Mouse (Mus musculus): ENCODE results near the gene Mybpc2. TPM values are rescaled to one million over a fixed set of nuclear protein-coding genes. Genes with fewer than 3 reads are reported as not detected.

Gene Mybpc2
- polyA plus RNA-seq, 1 experiment from 2014 or later, result 0.22 TPM

DNA sequence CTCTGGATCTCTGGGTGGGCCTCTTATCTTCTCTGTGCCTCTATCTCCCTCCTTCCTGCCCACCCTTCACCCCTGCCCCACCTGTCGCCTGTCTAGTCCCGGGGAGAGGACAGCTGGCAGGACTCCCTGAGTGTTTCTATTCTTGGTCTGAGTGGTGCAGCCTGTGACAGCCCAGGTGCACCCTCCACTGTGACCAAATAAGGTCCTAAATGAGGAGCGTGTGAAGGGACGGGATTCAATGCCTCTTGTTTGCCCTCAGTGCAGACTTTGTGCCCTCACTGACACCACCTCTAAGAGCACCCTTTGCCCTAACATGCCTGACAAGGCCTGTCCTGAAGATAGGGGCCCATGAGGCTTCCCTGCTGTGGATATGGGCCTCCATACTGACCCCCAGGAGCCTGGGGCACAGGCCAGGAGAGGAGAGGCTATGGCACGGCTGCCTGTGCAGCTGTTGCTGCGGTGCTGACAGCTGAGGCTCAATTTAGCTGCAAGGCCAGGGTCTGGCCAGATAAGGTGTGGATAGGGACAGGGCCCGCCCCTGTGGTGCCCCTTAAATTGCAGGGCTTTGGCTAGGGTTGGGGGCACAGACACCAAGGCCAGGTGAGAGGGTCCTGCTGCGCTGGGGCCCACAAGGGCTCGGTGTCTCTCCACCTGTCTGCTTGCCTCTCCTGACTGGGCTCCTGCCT is 51.4 kb downstream of the Mybpc2 start:
- 70% methylated on average over 9 of the region's 9 CpGs for WGBS
- no peak overlapping the region for H3K4me3 ChIP-seq
- peaks cover 37% of the 10 kb centered on the region for H3K4me1 ChIP-seq
- ATAC-seq (ENCODE audit: low FRiP score, low read depth), result no peak
- peaks cover 27% of the 10 kb centered on the region for H3K27me3 ChIP-seq
- H3K36me3 ChIP-seq, result no peaks in the 10 kb centered on the region
- no peak overlapping the region for H3K27ac ChIP-seq (replicated peaks)
- no peaks in the 10 kb centered on the region for H3K9me3 ChIP-seq
- no peak overlapping the region for H3K9ac ChIP-seq (replicated peaks)
- H3K4me2 ChIP-seq (replicated peaks), result no peak overlapping the region

DNA sequence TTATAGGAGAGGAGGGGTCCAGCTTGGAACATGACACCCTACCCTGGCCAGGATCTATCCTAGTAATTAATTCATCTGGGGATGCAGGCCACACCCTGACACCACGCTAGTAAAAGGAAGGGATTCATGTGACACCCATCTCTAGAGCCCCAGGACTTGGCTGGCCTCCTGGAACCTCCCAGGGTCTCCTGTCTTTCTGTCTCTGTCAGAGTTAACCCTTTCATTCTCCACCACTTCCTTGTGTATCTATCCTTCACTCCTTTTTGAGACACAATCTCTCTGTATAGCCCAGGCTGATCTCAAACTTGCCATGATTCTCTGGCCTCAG is 51.9 kb downstream of the Mybpc2 start:
- no peak overlapping the region for H3K4me2 ChIP-seq (replicated peaks)
- no peak overlapping the region for H3K9ac ChIP-seq (replicated peaks)
- H3K9me3 ChIP-seq, result no peaks in the 10 kb centered on the region
- peaks cover 37% of the 10 kb centered on the region for H3K4me1 ChIP-seq
- no peaks in the 10 kb centered on the region for H3K36me3 ChIP-seq
- no peak overlapping the region for H3K27ac ChIP-seq (replicated peaks)
- peaks cover 21% of the 10 kb centered on the region for H3K27me3 ChIP-seq
- no peak for ATAC-seq (ENCODE audit: low FRiP score, low read depth)
- 25% methylated on average over 1 of the region's 1 CpGs for WGBS
- no peak overlapping the region for H3K4me3 ChIP-seq

DNA sequence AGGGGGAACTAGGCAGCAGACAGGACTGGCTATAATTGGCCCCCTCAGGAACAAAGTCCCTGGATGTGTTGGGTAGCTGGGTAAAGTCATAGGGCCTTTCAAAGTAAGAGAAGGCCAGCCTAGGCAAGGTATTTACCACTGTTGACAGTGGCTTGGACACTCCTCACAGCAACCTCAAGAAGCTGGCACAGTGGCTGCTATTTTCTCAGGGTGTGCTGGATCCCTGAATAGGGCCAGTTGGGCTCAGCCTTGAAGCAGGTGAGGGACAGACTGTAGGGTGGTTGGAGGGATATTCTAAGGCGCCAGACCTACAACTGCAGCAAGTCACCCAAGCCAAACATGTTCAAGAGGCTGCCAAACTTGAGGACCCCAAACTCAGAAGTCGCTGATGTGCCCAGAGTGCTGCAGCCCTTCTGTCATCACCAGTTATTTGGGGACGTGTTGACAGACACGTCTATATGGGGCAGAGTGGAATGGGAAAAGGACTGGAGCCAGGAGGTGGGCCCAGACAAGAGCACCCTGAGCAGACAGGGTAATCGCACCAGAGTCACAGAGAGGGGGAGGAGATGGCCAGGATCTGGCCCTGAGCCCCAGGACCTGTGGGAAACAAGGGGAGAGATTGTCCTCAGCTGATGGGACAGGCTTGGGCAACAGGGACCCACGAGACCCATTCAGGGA is 52.4 kb downstream of the Mybpc2 start:
- Histone ChIP-seq H3K9me3 (no peaks in the 10 kb centered on the region), H3K4me1 (peaks cover 40% of the 10 kb centered on the region), H3K27me3 (peaks cover 19% of the 10 kb centered on the region), H3K4me2 (replicated peaks) (no peak overlapping the region), H3K4me3 (no peak overlapping the region), H3K27ac (replicated peaks) (no peak overlapping the region), H3K36me3 (no peaks in the 10 kb centered on the region), H3K9ac (replicated peaks) (no peak overlapping the region)
- WGBS, result 47% methylated on average over 6 of the region's 6 CpGs
- ATAC-seq (ENCODE audit: low FRiP score, low read depth), result no peak

DNA sequence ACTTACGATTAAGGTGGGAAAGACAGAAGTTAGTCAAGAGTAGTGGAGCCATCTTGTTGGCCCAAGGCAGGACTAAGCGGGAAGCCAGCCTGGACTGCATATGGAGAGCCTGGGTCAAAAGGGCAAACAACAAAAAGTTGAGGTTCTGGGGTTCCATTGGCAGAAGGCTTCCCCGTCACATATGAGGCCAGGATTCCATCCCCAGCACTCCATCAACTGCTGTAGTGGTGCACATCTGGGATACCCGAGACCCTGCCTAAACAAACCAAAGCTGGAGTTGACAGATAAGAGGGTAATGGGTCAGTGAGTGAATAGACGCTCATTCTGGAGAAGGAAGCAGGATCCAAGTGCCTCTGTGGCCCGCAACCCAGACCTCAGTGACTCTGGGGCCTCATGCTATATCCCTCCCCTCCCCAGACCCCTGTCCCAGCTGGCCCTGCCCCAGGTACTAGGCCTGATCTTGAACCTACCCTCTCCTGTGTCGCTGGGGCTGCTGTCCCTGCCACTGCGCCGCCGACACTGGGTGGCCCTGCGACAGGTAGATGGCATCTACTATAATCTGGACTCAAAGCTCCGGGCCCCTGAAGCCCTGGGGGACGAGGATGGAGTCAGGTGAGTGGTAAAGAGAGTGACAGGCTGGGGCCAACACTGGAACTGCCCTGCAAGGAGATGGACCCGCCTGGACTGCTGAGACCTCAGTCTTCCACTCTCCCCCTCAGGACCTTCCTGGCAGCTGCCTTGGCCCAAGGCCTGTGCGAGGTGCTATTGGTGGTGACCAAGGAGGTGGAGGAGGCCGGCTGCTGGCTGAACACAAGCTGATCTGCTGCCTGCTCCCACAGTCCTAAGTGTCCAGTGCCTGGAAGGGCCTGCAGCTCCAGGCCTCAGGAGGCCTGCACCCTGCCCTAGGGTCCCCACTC is 53.5 kb downstream of the Mybpc2 start:
- no peaks in the 10 kb centered on the region for H3K36me3 ChIP-seq
- peaks cover 47% of the 10 kb centered on the region for H3K4me1 ChIP-seq
- no peak overlapping the region for H3K4me2 ChIP-seq (replicated peaks)
- ATAC-seq (ENCODE audit: low FRiP score, low read depth), result no peak
- H3K4me3 ChIP-seq, result no peak overlapping the region
- H3K9me3 ChIP-seq, result no peaks in the 10 kb centered on the region
- WGBS, result 88% methylated on average over 16 of the region's 16 CpGs
- peaks cover 14% of the 10 kb centered on the region for H3K27me3 ChIP-seq
- H3K27ac ChIP-seq (replicated peaks), result no peak overlapping the region
- H3K9ac ChIP-seq (replicated peaks), result no peak overlapping the region

DNA sequence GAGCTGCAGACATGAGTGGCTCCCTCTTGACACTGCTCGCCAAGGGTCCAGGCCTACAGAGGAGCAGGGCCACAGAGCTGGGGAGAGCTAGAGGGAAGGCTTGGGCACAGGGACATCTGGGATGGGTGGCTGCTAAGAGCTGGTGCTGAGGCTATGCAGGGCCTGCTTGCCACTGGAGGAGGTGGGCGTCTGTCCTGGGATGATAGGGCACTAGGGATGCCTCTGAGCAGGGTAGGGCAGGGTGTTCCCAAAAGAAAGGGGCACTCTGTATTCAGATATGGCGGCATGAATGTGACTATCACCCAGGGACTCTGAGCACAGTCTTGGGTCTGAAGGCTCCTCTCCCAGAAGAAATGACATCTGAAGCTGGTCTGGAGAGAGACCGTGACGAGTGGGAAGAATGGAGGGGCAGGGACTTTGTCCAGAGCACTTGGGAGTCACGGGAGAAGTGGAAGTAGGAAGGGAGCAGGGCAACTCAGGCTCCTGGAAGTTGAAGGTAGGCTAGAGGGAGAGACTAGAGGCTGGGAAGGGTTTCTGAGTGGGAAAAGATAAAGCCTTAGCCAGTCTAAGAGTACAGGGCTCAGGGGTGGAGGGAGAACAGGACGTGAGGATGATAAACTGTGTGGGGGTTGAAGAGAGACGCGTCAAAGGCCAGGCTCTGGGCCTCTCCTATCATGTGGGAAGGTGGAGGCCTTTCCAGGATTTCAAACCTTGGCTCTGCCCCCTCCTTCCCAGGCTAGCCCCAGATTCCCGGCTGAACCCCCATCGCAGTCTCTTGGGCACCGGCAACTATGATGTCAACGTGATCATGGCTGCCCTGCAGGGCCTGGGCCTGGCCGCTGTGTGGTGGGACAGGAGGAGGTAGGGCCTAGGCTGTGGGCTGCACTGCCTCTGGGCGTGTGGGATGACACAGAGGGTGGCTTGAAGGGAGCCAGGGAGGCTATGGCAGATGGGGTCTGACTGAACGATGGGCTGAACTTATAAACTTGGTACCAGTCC is 54.5 kb downstream of the Mybpc2 start:
- no peak overlapping the region for H3K4me3 ChIP-seq
- H3K4me1 ChIP-seq, result peaks cover 48% of the 10 kb centered on the region
- H3K9ac ChIP-seq (replicated peaks), result no peak overlapping the region
- no peak overlapping the region for H3K4me2 ChIP-seq (replicated peaks)
- H3K27me3 ChIP-seq, result peaks cover 5% of the 10 kb centered on the region; the same call in 1 of the 2 replicates
- peak overlapping the region; percentile 16; the same call in 1 of the 2 replicates for H3K27ac ChIP-seq (replicated peaks)
- no peaks in the 10 kb centered on the region for H3K9me3 ChIP-seq
- H3K36me3 ChIP-seq, result no peaks in the 10 kb centered on the region
- 92% methylated on average over 16 of the region's 16 CpGs for WGBS
- ATAC-seq (ENCODE audit: low FRiP score, low read depth), result no peak

DNA sequence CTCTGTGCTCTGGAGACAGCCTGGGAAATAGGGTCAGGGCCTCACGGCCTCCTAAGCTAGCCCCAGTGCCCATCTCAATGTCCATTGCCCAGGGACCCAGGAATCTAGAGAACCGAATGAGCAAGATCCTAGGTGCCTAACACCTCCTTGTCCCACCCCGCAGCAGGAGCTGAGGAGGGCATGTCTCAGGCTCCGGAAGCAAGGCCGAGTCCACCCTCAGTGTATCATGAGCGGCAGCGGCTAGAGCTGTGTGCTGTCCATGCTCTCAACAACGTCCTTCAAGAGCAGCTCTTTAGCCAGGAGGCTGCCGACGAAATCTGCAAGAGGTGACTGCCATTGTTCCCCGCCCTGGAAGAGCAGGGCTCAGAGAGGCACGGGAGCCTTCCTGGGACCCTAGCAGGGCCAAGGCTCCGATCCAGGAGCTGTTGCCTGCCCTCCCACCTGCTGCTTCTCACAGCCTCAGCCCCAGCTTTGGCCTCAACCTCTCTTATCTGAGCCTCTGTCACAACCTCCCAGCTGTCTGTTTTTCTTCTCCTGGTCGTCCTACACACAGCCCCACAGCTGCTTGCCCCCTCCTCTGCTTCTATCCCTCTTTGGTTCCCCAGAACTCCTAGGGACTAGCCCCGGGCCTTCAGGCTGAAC is 55.7 kb downstream of the Mybpc2 start:
- ATAC-seq (ENCODE audit: low FRiP score, low read depth), result no peak
- H3K4me1 ChIP-seq, result peaks cover 49% of the 10 kb centered on the region

DNA sequence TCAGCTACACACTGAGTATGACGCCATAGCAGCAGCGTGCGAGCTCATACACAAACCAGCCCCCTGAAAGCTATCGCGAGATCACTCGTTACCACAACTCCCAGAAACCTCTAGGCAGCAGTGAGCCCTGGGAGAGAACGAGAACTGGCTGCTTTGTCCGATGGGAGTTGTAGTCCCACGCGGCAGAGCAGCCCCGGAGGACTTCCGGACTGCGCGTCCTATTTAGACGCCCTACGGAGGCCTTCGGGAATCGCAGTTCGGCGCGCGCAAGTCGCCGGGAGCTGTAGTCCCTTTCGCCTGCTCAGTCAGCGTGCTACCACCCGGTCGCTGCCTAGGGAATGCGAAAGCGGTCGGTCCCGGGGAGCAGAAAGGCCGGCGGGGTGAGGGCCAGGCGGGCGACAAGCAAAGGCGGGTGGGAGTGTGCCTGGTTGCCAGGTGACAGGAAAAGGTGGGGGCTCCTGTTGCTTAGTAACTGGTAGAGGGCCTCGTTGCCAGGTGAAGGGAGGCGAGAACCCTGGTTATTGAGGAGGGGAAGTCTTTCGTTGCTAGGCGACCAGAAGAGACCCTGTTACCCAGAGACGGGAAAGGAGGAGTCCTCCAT is 56.5 kb downstream of the Mybpc2 start, which contains the start of gene Josd2:
Gene Josd2, plus strand, starts transcription at position 170 of the 601 bp plus-strand sequence.
- under 1% methylated on average over 42 of the region's 42 CpGs for WGBS
- H3K4me1 ChIP-seq, result peaks cover 50% of the 10 kb centered on the region

More for the DNA sequence above, 55.7 kb downstream of the Mybpc2 start:
- Histone ChIP-seq H3K36me3 (peaks cover 3% of the 10 kb centered on the region), H3K4me2 (replicated peaks) (peak overlapping the region; percentile 61), H3K27me3 (peaks cover 5% of the 10 kb centered on the region; the same call in 1 of the 2 replicates), H3K27ac (replicated peaks) (peak overlapping the region; percentile 89), H3K9me3 (no peaks in the 10 kb centered on the region), H3K9ac (replicated peaks) (peak overlapping the region; percentile 52), H3K4me3 (peak overlapping the region; percentile 49)
- 59% methylated on average over 15 of the region's 15 CpGs for WGBS

DNA sequence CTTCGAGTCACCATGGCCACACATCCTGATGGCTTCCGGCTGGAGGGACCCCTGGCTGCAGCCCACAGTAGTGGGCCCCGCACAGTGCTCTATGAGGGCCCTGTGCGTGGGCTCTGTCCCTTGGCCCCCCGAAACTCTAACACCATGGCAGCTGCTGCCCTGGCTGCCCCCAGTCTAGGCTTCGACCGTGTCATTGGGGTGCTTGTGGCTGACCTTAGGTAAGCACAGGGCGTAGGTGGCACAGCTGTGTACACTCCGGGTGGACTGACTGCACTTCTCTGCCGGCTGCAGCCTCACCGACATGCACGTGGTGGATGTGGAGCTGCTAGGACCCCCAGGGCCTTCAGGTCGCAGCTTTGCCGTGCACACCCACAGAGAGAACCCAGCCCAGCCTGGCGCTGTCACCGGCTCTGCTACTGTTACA is 57.6 kb downstream of the Mybpc2 start:
- peak overlapping the region; percentile 89 for H3K27ac ChIP-seq (replicated peaks)
- peaks cover 9% of the 10 kb centered on the region for H3K27me3 ChIP-seq
- ATAC-seq (ENCODE audit: low FRiP score, low read depth), result no peak
- H3K9me3 ChIP-seq, result no peaks in the 10 kb centered on the region
- H3K4me1 ChIP-seq, result peaks cover 56% of the 10 kb centered on the region
- H3K4me2 ChIP-seq (replicated peaks), result peak overlapping the region; percentile 61; the same call in 1 of the 2 replicates
- H3K9ac ChIP-seq (replicated peaks), result no peak overlapping the region
- H3K36me3 ChIP-seq, result peaks cover 21% of the 10 kb centered on the region
- H3K4me3 ChIP-seq, result no peak overlapping the region; the same call in 1 of the 2 replicates
- WGBS, result 79% methylated on average over 16 of the region's 16 CpGs

More for the DNA sequence above, 56.5 kb downstream of the Mybpc2 start, which contains the start of gene Josd2:
- Histone ChIP-seq H3K9ac (replicated peaks) (peak within 1 kb of the TSS; percentile 52), H3K4me3 (peak within 1 kb of the TSS; percentile 49), H3K27ac (replicated peaks) (peak within 1 kb of the TSS; percentile 89), H3K4me2 (replicated peaks) (peak within 1 kb of the TSS; percentile 61), H3K9me3 (no peaks in the 10 kb centered on the region), H3K27me3 (peaks cover 2% of the 10 kb centered on the region; the same call in 1 of the 2 replicates), H3K36me3 (peaks cover 11% of the 10 kb centered on the region)
- ATAC-seq (ENCODE audit: low FRiP score, low read depth), result peak; percentile 92

DNA sequence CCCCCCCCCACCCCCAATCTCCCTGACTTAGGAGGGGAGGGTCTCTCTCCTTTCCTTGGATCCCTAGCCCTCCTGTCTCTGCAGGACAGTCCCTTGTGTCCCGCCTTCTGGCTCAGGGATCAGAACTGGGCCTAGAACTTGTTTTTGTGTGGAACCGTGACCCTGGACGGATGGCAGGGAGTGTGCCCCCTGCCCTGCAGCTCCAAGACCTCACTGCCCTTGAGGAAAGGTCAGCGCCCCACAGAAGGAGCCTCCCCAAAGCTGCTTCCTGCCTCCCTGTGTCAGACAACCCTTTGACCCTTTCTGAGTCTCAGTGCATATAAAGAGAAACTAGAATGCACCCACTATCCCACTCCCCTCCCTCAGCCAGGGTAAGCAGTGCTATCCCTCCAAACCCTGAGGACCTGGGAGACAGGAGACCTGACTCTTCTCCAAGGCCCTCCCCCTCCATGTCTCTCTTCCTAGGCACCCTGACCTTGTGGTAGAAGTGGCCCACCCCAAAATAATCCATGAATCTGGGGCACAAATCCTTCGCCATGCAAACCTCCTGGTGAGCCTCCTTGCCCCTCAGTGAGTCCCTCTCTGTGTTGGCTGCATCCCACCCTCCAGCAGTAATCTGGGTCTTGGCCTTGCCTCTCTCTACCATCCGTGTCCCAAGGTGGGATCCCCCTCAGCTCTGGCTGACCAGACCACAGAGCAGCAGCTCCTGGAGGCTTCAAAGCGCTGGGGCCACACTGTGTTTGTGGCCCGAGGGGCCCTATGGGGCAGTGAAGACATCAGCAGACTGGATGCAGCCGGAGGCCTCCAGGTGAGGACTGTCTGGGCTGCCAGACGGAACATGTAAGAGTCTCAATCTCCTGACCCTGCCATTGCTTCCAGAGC is 58.2 kb downstream of the Mybpc2 start:
- H3K27me3 ChIP-seq, result peaks cover 16% of the 10 kb centered on the region
- peaks cover 27% of the 10 kb centered on the region for H3K36me3 ChIP-seq
- peaks cover 57% of the 10 kb centered on the region for H3K4me1 ChIP-seq
- no peak overlapping the region; the same call in 1 of the 2 replicates for H3K9ac ChIP-seq (replicated peaks)
- H3K4me2 ChIP-seq (replicated peaks), result no peak overlapping the region
- no peaks in the 10 kb centered on the region for H3K9me3 ChIP-seq
- H3K4me3 ChIP-seq, result no peak overlapping the region
- peak overlapping the region; percentile 89 for H3K27ac ChIP-seq (replicated peaks)
- ATAC-seq (ENCODE audit: low FRiP score, low read depth), result no peak
- 79% methylated on average over 10 of the region's 10 CpGs for WGBS

Measured in midbrain, embryonic 12.5 days (tissue).